Mouse (Mus musculus) forebrain, postnatal 0 days (tissue): ENCODE data around the gene Cuedc1. TPM values are rescaled to one million over a fixed set of nuclear protein-coding genes. Genes with fewer than 3 reads are reported as not detected.
A peak's percentile ranks its signal among the peaks of the same experiment; 100 is the strongest.
"Not testable (repeated sequence)": the region's sequence is repeated elsewhere in the genome, so short reads cannot be mapped to it uniquely, and the experiment has no call there.

Experiments used
- ATAC-seq: fragments of 200-750 bp; cut with Nextera tagmentation; 2 replicates; pipeline ENCODE4 v1.8.0; 2017; ENCODE audit warnings: mild to moderate bottlenecking, moderate library complexity
- DNase-seq: peaks from one replicate; pipeline ENCODE4 v3.0.0-alpha.2; 2015
- H3K27ac ChIP-seq: fragments of 300-500 bp; sonication (generic); 2 replicates; pipeline ENCODE4 v1.5.1; 2014; ENCODE audit warnings: low read depth, mild to moderate bottlenecking, antibody characterized with exemption, low read length, moderate library complexity, mixed read lengths
- H3K27me3 ChIP-seq: fragments of 300-500 bp; sonication (generic); 2 replicates; pipeline ENCODE4 v1.6.1; 2014; ENCODE audit warnings: mild to moderate bottlenecking, low read length, mixed read lengths; ENCODE audit not compliant: insufficient read depth
- H3K36me3 ChIP-seq: fragments of 300-500 bp; sonication (generic); 2 replicates; pipeline ENCODE4 v1.6.1; 2014; ENCODE audit warnings: mild to moderate bottlenecking, moderate library complexity; ENCODE audit not compliant: insufficient read depth
- H3K4me1 ChIP-seq: fragments of 300-500 bp; sonication (generic); 2 replicates; pipeline ENCODE4 v1.6.1; 2014; ENCODE audit warnings: antibody characterized with exemption; ENCODE audit not compliant: insufficient read depth
- H3K4me2 ChIP-seq: fragments of 300-500 bp; sonication (generic); 2 replicates; pipeline ENCODE4 v1.6.1; 2014; ENCODE audit warnings: low read depth, mild to moderate bottlenecking, moderate library complexity
- H3K4me3 ChIP-seq: fragments of 300-500 bp; sonication (generic); 2 replicates; pipeline ENCODE4 v1.5.1; 2014; ENCODE audit warnings: low read depth, low read length, mixed read lengths
- H3K9ac ChIP-seq: fragments of 300-500 bp; sonication (generic); 2 replicates; pipeline ENCODE4 v1.6.1; 2014; ENCODE audit warnings: mild to moderate bottlenecking
- H3K9me3 ChIP-seq: fragments of 300-500 bp; sonication (generic); 2 replicates; pipeline ENCODE4 v1.6.1; 2016; ENCODE audit warnings: low read length
- CTCF ChIP-seq: sonication (generic); IDR thresholded peaks from 2 replicates; pipeline ENCODE4 v1.5.1; 2016; ENCODE audit warnings: antibody characterized with exemption, control low read depth, low read depth
- WGBS: fragments of 180-500 bp; shearing (Covaris S2); extraction: QIAGEN DNeasy Blood & Tissue Kit; methylation state at CpG from one replicate; pipeline ENCODE4 v1.1.7; 2014; 5-methylcytosine and 5-hydroxymethylcytosine counted together
- polyA plus RNA-seq: library from polyadenylated mRNA; unstranded; fragments of >200 nt; fragmentation: Nextera tagmentation; extraction: Ambion mirVana; gene quantifications from 2 replicates; pipeline ENCODE4 v1.2.1, GENCODE M21; 2015
- total RNA-seq: library from RNA; depleted of rRNA; stranded (reverse); fragments of >200 nt; gene quantifications from 2 replicates; pipeline ENCODE4 v1.2.3, GENCODE M21; 2014

Cuedc1 gene
- total and polyA plus RNA-seq, 2 experiments from 2014 or later, result 34.6 to 34.7 TPM

- Histone ChIP-seq H3K9me3 (no peaks in the 10 kb centered on the region), H3K27ac (no peak overlapping the region), H3K4me3 (no peak overlapping the region), H3K36me3 (no peaks in the 10 kb centered on the region), H3K4me2 (no peak overlapping the region), H3K4me1 (peaks cover 8% of the 10 kb centered on the region), H3K27me3 (no peaks in the 10 kb centered on the region), H3K9ac (no peak overlapping the region)
- WGBS, result 77% methylated on average over 2 of the region's 2 CpGs
- no peak for ATAC-seq
- TF ChIP-seq CTCF, result no peak
- DNase-seq, result no peak
These were observed 103.3 kb downstream of the Cuedc1 start for GRCm38 (mm10) chr11:88201172-88201571.

GRCm38 (mm10) chr11:88202077-88202476 is 104.2 kb downstream of the Cuedc1 start:
- H3K4me2 ChIP-seq, result no peak overlapping the region
- ATAC-seq (no peak), DNase-seq (no peak)
- WGBS, result 9% methylated on average over 2 of the region's 2 CpGs
- H3K9ac ChIP-seq, result no peak overlapping the region
- no peak for TF ChIP-seq CTCF
- H3K36me3 ChIP-seq, result no peaks in the 10 kb centered on the region; the same call in 1 of the 2 replicates
- H3K27ac ChIP-seq, result no peak overlapping the region
- H3K9me3 ChIP-seq, result no peaks in the 10 kb centered on the region
- no peak overlapping the region for H3K4me3 ChIP-seq
- peaks cover 8% of the 10 kb centered on the region for H3K4me1 ChIP-seq
- H3K27me3 ChIP-seq, result no peaks in the 10 kb centered on the region

GRCm38 (mm10) chr11:88203712-88204532 is 106.1 kb downstream of the Cuedc1 start, which contains the start of gene Mrps23:
Gene Mrps23 (plus strand): TSS chr11:88204388.
- Histone ChIP-seq H3K4me1 (peaks cover 8% of the 10 kb centered on the region), H3K27me3 (no peaks in the 10 kb centered on the region), H3K36me3 (no peaks in the 10 kb centered on the region; the same call in 1 of the 2 replicates), H3K4me2 (peak within 1 kb of the TSS; percentile 88), H3K9ac (peak within 1 kb of the TSS; percentile 89), H3K4me3 (peak within 1 kb of the TSS; percentile 65), H3K27ac (peak within 1 kb of the TSS; percentile 70), H3K9me3 (no peaks in the 10 kb centered on the region)
- under 1% methylated on average over 51 of the region's 51 CpGs for WGBS
- DNase-seq, result peak; percentile 94
- ATAC-seq, result peak; percentile 98
- peak; percentile 66 for TF ChIP-seq CTCF

GRCm38 (mm10) chr11:88204593-88205368 is 106.9 kb downstream of the Cuedc1 start:
- H3K27ac ChIP-seq, result peak overlapping the region; percentile 68
- H3K36me3 ChIP-seq, result peaks cover 8% of the 10 kb centered on the region
- peak; percentile 13; the same call in 1 of the 2 replicates for ATAC-seq
- TF ChIP-seq CTCF, result 0 out of 2 replicates have a peak, but pooled peaks have one; percentile 1
- WGBS, result 34% methylated on average over 30 of the region's 30 CpGs
- H3K4me2 ChIP-seq, result peak overlapping the region; percentile 88
- H3K9ac ChIP-seq, result peak overlapping the region; percentile 89
- no peak for DNase-seq
- H3K4me3 ChIP-seq, result peak overlapping the region; percentile 65
- peaks cover 8% of the 10 kb centered on the region for H3K4me1 ChIP-seq
- no peaks in the 10 kb centered on the region for H3K9me3 ChIP-seq
- H3K27me3 ChIP-seq, result no peaks in the 10 kb centered on the region

GRCm38 (mm10) chr11:88206576-88206975 is 108.7 kb downstream of the Cuedc1 start:
- not testable (repeated sequence) for H3K9me3 ChIP-seq, DNase-seq, H3K27me3 ChIP-seq, H3K9ac ChIP-seq, ATAC-seq, H3K4me2 ChIP-seq, H3K4me1 ChIP-seq, H3K4me3 ChIP-seq, H3K27ac ChIP-seq
- peaks cover 26% of the 10 kb centered on the region for H3K36me3 ChIP-seq
- 83% methylated on average over 8 of the region's 8 CpGs for WGBS
- peak; percentile 44 for TF ChIP-seq CTCF

GRCm38 (mm10) chr11:88207697-88208096 is 109.8 kb downstream of the Cuedc1 start:
- ATAC-seq (no peak), DNase-seq (no peak)
- H3K36me3 ChIP-seq, result peaks cover 35% of the 10 kb centered on the region
- H3K4me3 ChIP-seq, result no peak overlapping the region
- H3K27me3 ChIP-seq, result no peaks in the 10 kb centered on the region
- peaks cover 8% of the 10 kb centered on the region for H3K4me1 ChIP-seq
- WGBS, result 95% methylated on average over 2 of the region's 2 CpGs
- H3K9me3 ChIP-seq, result no peaks in the 10 kb centered on the region
- no peak overlapping the region for H3K27ac ChIP-seq
- H3K9ac ChIP-seq, result no peak overlapping the region
- H3K4me2 ChIP-seq, result no peak overlapping the region
- no peak for TF ChIP-seq CTCF
